Mouse (Mus musculus): Measurements from ENCODE around the gene Atp6ap1l. TPM values are rescaled to one million over a fixed set of nuclear protein-coding genes. Genes with fewer than 3 reads are reported as not detected.

Atp6ap1l gene
- total RNA-seq, 2 experiments from 2014 or later, result 26.7 to 31.0 TPM

- no peak for DNase-seq (ENCODE audit: low spot score in 2 of 2)
- intact Hi-C loops (cut with DNase I), result no loop called here
Observed at GRCm38 (mm10) chr13:90894819-90895218, 10.3 kb downstream of the Atp6ap1l start.

GRCm38 (mm10) chr13:90890111-90890510, 15.0 kb downstream of the Atp6ap1l start:
- no peak for DNase-seq (ENCODE audit: low spot score in 2 of 2)
- intact Hi-C loops (cut with DNase I), result no loop called here

GRCm38 (mm10) chr13:90886568-90886983, 18.6 kb downstream of the Atp6ap1l start:
- DNase-seq (ENCODE audit: low spot score in 2 of 2), result peak; percentile 72 to 73
- intact Hi-C loops (cut with DNase I), result loop anchor here (10.0 kb wide), 1 partner anchor 1222 kb away; no protein-coding TSS in a partner anchor

- no peak for DNase-seq (ENCODE audit: low spot score in 2 of 2)
- intact Hi-C loops (cut with DNase I), result loop anchor here (10.0 kb wide), 1 partner anchor 1221 kb away; no protein-coding TSS in a partner anchor
Observed at GRCm38 (mm10) chr13:90885856-90886532, 19.2 kb downstream of the Atp6ap1l start.

- intact Hi-C loops (cut with DNase I), result loop anchor here (10.0 kb wide), 1 partner anchor 1217 kb away; no protein-coding TSS in a partner anchor
- no peak for DNase-seq (ENCODE audit: low spot score in 2 of 2)
Observed at GRCm38 (mm10) chr13:90881727-90882429, 23.3 kb downstream of the Atp6ap1l start.

DNA sequence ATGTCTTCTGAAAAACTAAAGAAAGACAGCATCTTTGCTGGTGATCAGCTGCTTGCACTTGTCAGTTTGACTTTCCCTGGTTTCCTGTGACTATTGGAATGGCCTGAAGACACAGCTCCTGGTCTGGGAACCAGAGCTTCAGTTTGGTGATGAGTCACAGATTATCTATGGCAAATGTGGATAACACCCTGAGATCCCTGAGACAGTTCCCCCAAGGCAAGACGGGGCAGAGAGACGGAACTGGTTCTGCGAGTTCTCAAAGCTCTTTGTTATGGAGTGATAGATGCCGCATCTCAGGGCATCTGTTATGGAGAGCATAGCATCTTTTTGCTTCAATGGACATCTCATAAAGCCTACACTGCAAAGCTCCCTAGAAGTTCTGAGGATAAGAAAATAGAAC, 33.6 kb downstream of the Atp6ap1l start:
- intact Hi-C loops (cut with DNase I), result no loop called here
- no peak for DNase-seq (ENCODE audit: low spot score in 2 of 2)

DNA sequence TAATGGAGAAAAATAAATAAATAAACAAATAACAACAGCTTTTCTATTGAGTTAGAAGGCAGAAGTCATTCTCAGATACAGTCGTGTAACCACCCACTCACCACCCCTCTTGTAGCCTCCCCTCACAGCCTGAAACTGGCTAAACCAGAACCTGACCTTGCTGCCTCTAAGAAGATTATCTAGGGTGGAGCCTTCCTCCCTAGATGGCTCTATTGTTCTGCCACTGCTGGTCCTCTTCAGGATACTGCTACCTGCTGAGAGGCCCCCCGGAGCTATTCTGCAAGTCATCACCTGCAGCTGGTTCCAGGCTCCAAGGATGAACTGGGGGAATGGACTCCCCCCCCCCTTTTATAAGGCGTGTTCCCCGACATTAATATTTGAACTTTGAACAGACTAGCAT, 36.0 kb downstream of the Atp6ap1l start:
- no peak for DNase-seq (ENCODE audit: low spot score in 2 of 2)
- intact Hi-C loops (cut with DNase I), result no loop called here

GRCm38 (mm10) chr13:90862138-90862537, 43.0 kb downstream of the Atp6ap1l start:
- DNase-seq (ENCODE audit: low spot score in 2 of 2), result no peak
- intact Hi-C loops (cut with DNase I), result no loop called here

DNA sequence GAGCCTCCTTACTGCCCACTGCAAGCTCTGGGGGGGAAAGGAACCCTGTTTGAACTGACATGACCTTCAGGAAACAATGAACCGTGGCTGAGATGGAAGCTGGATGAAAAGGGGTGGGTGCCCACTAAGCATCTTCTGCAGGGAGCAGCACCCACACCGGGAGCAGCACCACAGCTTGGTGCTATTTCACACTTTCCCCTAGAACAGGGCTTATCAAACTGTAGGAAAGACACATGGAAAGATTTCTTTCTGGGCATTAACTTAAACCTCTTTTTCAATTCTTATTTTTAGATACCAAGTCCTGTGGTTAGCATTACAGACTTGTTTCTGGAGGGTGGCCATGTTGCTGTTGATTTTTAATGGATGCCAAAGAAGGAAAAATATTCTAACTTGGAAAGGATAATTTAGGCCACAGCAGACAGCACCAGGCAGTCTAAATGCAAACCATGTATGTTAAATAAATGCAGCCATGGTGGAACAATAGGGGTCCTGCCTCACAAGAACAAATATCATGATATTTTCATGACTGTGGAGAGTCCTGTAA, 44.2 kb downstream of the Atp6ap1l start:
- DNase-seq (ENCODE audit: low spot score in 2 of 2), result peak in 1 of 2 experiments; percentile 10
- intact Hi-C loops (cut with DNase I), result no loop called here

DNA sequence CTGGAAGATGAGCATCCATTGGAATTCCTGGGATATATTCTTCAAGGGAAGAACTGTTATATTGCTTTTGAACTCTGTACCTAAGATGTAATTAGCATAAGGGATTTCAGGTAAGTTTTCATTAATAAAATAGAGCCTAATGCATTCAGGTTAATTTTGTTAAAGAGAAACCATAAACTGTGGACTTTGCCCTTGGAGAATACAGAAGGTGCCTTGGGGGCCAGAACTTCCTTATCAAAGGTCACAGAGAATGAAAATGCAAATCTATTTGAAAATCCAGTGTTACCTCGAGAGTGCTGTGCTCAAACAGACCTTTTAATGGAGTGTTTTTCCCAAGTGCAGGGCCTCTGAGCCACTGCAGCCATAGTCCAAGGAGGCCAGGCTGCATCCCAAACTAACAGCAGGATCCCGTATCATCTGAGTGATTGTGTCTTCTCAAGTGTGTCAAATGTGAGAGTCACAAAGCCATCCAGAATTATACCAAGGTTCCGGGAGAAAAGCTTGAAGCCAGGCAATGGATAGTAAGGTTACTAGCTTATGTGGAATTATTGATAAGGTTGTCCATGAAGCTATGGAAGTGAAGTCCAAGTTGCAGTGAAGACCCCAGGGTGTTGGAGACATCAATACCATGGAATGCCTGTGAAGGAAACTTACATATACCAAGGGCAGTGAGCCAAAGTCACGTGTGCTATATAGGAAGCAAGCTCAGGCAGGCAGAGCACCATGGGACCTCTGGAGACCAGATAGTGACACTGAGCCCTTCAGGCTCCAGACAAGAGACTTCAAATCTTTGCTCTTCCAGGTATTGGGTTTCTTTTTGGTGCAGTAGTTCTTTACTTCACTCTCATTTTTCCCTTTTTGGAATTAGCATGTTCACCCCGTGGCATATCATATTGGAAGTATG, 52.2 kb downstream of the Atp6ap1l start:
- no peak for DNase-seq (ENCODE audit: low spot score in 2 of 2)
- intact Hi-C loops (cut with DNase I), result no loop called here

DNA sequence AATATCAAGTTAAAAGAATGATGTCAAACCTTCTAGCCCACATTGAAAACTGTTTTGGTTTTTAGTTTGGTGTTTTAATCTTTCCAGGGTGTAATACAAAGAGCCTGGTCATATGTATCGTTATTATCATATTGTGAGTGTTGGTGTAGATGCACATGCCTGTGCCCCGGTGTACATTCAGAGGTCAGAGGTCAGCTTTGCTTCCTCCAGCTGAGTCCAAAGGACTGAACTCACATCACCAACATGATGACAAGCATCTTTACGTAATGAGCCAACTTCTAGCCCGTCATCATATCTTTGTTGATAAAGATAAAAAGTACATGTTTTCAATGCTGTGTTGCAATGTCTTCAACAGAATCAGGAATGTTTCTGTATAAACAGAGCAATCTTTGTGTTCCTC, 53.4 kb downstream of the Atp6ap1l start:
- intact Hi-C loops (cut with DNase I), result no loop called here
- no peak for DNase-seq (ENCODE audit: low spot score in 2 of 2)

DNA sequence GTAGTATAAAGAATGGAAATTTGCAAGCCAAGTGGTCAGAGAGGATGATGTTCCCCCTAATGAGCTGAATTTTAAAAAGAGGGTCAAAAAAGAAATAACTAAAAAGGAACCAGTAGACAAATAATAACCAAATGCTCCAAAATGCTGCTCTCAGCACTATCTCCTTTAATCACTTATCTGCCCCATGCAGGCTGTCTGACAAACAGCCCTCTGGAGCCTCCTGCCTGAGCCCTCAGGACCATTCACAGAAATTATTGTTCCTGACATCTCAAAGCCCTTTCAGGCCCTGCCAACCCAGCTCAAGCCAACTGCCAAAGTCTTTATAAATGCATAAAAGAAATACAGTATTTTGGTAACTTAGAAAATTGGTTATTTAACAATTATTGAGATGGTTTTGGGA, 61.0 kb downstream of the Atp6ap1l start:
- no peak for DNase-seq (ENCODE audit: low spot score in 2 of 2)
- intact Hi-C loops (cut with DNase I), result loop anchor here (5.0 kb wide), 1 partner anchor 1102 kb away; the partner anchor contains the start of gene Vcan

DNA sequence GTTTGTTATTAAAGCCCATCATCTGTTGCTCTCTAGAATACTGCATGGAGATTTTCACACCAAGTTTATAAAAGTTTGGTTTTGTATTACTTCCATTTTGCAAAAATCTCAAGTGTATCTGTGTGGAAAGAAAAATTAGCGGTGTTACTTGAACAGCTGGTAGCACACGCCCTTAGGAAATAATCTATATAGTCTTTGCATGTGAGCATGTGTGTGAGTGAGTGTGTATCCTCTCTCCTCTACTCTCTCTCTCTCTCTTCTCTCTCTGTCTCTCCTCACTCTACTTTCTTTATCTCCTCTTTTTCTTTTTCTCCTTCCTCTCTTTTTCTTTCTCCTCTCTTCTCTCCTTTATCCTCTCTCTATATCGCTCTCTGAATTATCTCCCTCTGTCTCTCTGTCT, 61.7 kb downstream of the Atp6ap1l start:
- no peak for DNase-seq (ENCODE audit: low spot score in 2 of 2)
- intact Hi-C loops (cut with DNase I), result loop anchor here (5.0 kb wide), 1 partner anchor 1101 kb away; the partner anchor contains the start of gene Vcan

DNA sequence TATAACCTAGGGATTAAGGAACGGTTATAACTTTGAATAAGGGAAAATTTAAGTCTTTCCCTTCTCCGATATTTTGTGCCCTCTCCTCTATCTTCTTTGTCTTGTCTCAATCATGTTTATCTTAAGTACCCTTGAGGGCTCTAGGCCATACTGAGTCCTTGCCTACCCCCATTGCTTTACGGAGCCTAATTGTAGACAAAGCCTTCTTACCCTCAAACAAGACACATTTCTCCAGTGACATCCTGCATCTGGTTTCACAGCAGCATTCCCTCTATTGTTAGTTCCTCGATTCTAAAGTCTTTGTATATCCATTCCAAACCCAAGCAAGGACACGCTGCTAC, 64.0 kb downstream of the Atp6ap1l start:
- no peak for DNase-seq (ENCODE audit: low spot score in 2 of 2)
- intact Hi-C loops (cut with DNase I), result loop anchor here (2.0 to 5.0 kb wide), 3 partner anchors 1062 to 1172 kb away; partner anchors contain the start of gene Vcan

GRCm38 (mm10) chr13:90840530-90841212, 64.5 kb downstream of the Atp6ap1l start:
- DNase-seq (ENCODE audit: low spot score in 2 of 2), result no peak
- intact Hi-C loops (cut with DNase I), result loop anchor here (2.0 to 5.0 kb wide), 3 partner anchors 1062 to 1172 kb away; partner anchors contain the start of gene Vcan

GRCm38 (mm10) chr13:90833641-90834207, 71.4 kb downstream of the Atp6ap1l start:
- no peak for DNase-seq (ENCODE audit: low spot score in 2 of 2)
- intact Hi-C loops (cut with DNase I), result no loop called here

Measured in left cerebral cortex, postnatal 36 days (tissue).